Mouse (Mus musculus) inflammation-experienced regulatory T-cells (primary cell): ENCODE measurements around the gene Il2rg. TPM values are rescaled to one million over a fixed set of nuclear protein-coding genes. Genes with fewer than 3 reads are reported as not detected.

Experiments used
- polyA plus RNA-seq, 2 experiments: library from polyadenylated mRNA; unstranded; fragments of 100-300 nt; shearing (Covaris generic); gene quantifications; one replicate each; pipeline ENCODE4 v1.2.1; 2017

Il2rg gene
- polyA plus RNA-seq: 1,000 to 10,000 TPM; 1,499 to 1,719 TPM

GRCm38 (mm10) chrX:101268025-101268754, at the start of gene Il2rg:
Gene Il2rg (minus strand): TSS chrX:101268255.

GRCm38 (mm10) chrX:101299055-101299454, 31.0 kb upstream of the Il2rg start, which contains the start of gene Nlgn3:
Gene Nlgn3 (plus strand): TSS chrX:101299168.

GRCm38 (mm10) chrX:101273875-101274738, 6.1 kb upstream of the Il2rg start, which contains the start of gene Med12:
Gene Med12 (plus strand): TSS chrX:101274030.

GRCm38 (mm10) chrX:101268755-101269124, 685 bp upstream of the Il2rg start, which contains the start of gene Gm20489:
Gene Gm20489 (minus strand): TSS chrX:101269023.

GRCm38 (mm10) chrX:101263892-101264291, 4.2 kb downstream of the Il2rg start, which contains the start of gene Gm614:
Gene Gm614 (minus strand): TSS chrX:101263992.

GRCm38 (mm10) chrX:101253952-101254729, 13.9 kb downstream of the Il2rg start, which contains the start of gene Foxo4:
Gene Foxo4 (plus strand): TSS chrX:101254528.

GRCm38 (mm10) chrX:101221834-101222795, 45.9 kb downstream of the Il2rg start, which contains the start of gene Snx12:
Gene Snx12 (minus strand): TSS chrX:101222563.

Other genes with a start within 250 kb of the Il2rg start
- under 1 TPM in 1 of 2 experiments, not detected in 1; 0.20 TPM for gene Tex11, start 208.6 kb downstream of the Il2rg start, polyA plus RNA-seq
- gene Slc7a3, start 182.2 kb downstream of the Il2rg start, polyA plus RNA-seq: under 1 TPM; 0.19 to 0.84 TPM
- gene Snx12, start 45.7 kb downstream of the Il2rg start, polyA plus RNA-seq: 10 to 100 TPM; 50.9 to 59.3 TPM
- 1 to 10 TPM; 1.6 to 2.1 TPM for gene Foxo4, start 13.7 kb downstream of the Il2rg start, polyA plus RNA-seq
- 1 to 10 TPM; 2.3 to 3.2 TPM for gene Gm614, start 4.3 kb downstream of the Il2rg start, polyA plus RNA-seq
- not detected for gene Gm20489, start 768 bp upstream of the Il2rg start, polyA plus RNA-seq
- 10 to 100 TPM; 69.3 to 84.3 TPM for gene Med12, start 5.8 kb upstream of the Il2rg start, polyA plus RNA-seq
- gene Nlgn3, start 30.9 kb upstream of the Il2rg start, polyA plus RNA-seq: 1 to 10 TPM in 1 of 2 experiments, under 1 TPM in 1; 0.06 to 1.8 TPM
- under 1 TPM in 1 of 2 experiments, not detected in 1; 0.95 TPM for gene Gjb1, start 108.1 kb upstream of the Il2rg start, polyA plus RNA-seq
- 10 to 100 TPM; 14.1 to 15.4 TPM for gene Zmym3, start 152.6 kb upstream of the Il2rg start, polyA plus RNA-seq
- 100 to 1,000 TPM; 255 to 264 TPM for gene Nono, start 161.1 kb upstream of the Il2rg start, polyA plus RNA-seq
- gene Itgb1bp2, start 180.8 kb upstream of the Il2rg start, polyA plus RNA-seq: under 1 TPM in 1 of 2 experiments, not detected in 1; 0.39 TPM